13 mouse cellular contexts compared by ENCODE assay signal in genomic region chr8:76052003-76052402, GRCm38 (mm10).
DNase-seq lines count a peak whose midpoint lies in the region; ATAC-seq and TF ChIP-seq lines count a peak whose summit lies in the region.
"Had no signal": no experiment of that assay in that cellular context is flagged by ENCODE, and none has a peak within 500 bp of the region (broad histone marks: within the 10 kb centered on the region; RNA-seq: fewer than 3 reads in every experiment).

No protein-coding gene starts in this region.

- peak; percentile 61 to 67 for DNase-seq in cerebellum, postnatal 14 days
- DNase-seq in cerebellum, adult 11 months, result no peak
- DNase-seq in hindbrain, postnatal 0 days (ENCODE audit: low spot score), result peak; percentile 70
- DNase-seq in layer of hippocampus, adult 18-20 months (ENCODE audit: low spot score in 2 of 2), result peak; percentile 81 to 95
- DNase-seq in retina, embryonic 14.5 days (ENCODE audit: low spot score), result peak; percentile 34
- DNase-seq in lung, postnatal 36 days, result no peak
- no peak for DNase-seq in lung, postnatal 0 days (ENCODE audit: low spot score)
- DNase-seq: gastrocnemius, postnatal 14 days; kidney, postnatal 4 days; lung, embryonic 14.5 days; thymus, adult 18-20 months had no signal

- peak; percentile 91 for ATAC-seq in hindbrain, postnatal 0 days
- ATAC-seq in hindbrain, embryonic 13.5 days (ENCODE audit: low FRiP score), result no peak
- no peak for ATAC-seq in lung, postnatal 0 days

- H3K9ac ChIP-seq in hindbrain, postnatal 0 days (replicated peaks; ENCODE audit: low read length), result no peak overlapping the region
- H3K9ac ChIP-seq in hindbrain, embryonic 13.5 days, result no peak overlapping the region
- H3K9ac ChIP-seq in lung, postnatal 0 days (replicated peaks; ENCODE audit: low read depth), result no peak overlapping the region
- H3K9ac ChIP-seq: limb, embryonic 13.5 days; lung, embryonic 14.5 days had no signal

- H3K9me3 ChIP-seq in hindbrain, postnatal 0 days (ENCODE audit: low read length), result no peaks in the 10 kb centered on the region
- no peaks in the 10 kb centered on the region for H3K9me3 ChIP-seq in hindbrain, embryonic 13.5 days
- no peaks in the 10 kb centered on the region for H3K9me3 ChIP-seq in lung, postnatal 0 days (ENCODE audit: low read length)
- H3K9me3 ChIP-seq: limb, embryonic 13.5 days had no signal

- no peak for TF ChIP-seq EP300 in lung, postnatal 0 days (IDR thresholded peaks at IDR 0.05)

- TF ChIP-seq CTCF in hindbrain, postnatal 0 days (IDR thresholded peaks at IDR 0.05; ENCODE audit: low read depth), result no peak
- no peak for TF ChIP-seq CTCF in lung, postnatal 0 days (IDR thresholded peaks at IDR 0.05)

- no peak overlapping the region for H3K4me3 ChIP-seq in hindbrain, postnatal 0 days (ENCODE audit: low read length)
- no peak overlapping the region for H3K4me3 ChIP-seq in hindbrain, embryonic 13.5 days
- no peak overlapping the region for H3K4me3 ChIP-seq in lung, postnatal 0 days (ENCODE audit: low read depth, low read length)
- H3K4me3 ChIP-seq: limb, embryonic 13.5 days had no signal

- 47% methylated on average over 4 of the region's 4 CpGs for WGBS in hindbrain, postnatal 0 days
- 77% methylated on average over 4 of the region's 4 CpGs for WGBS in hindbrain, embryonic 13.5 days
- WGBS in lung, postnatal 0 days, result 73% methylated on average over 4 of the region's 4 CpGs

- H3K36me3 ChIP-seq in hindbrain, postnatal 0 days (ENCODE audit: insufficient read depth, low read length), result no peaks in the 10 kb centered on the region
- no peaks in the 10 kb centered on the region for H3K36me3 ChIP-seq in hindbrain, embryonic 13.5 days
- H3K36me3 ChIP-seq in lung, postnatal 0 days (ENCODE audit: insufficient read depth, low read length), result no peaks in the 10 kb centered on the region
- H3K36me3 ChIP-seq: limb, embryonic 13.5 days had no signal

- no peak overlapping the region for H3K4me2 ChIP-seq in hindbrain, postnatal 0 days (ENCODE audit: low read depth, low read length)
- H3K4me2 ChIP-seq in hindbrain, embryonic 13.5 days, result no peak overlapping the region
- no peak overlapping the region for H3K4me2 ChIP-seq in lung, postnatal 0 days (replicated peaks; ENCODE audit: low read depth, low read length)
- H3K4me2 ChIP-seq: limb, embryonic 13.5 days; lung, embryonic 14.5 days had no signal

- H3K27me3 ChIP-seq in hindbrain, postnatal 0 days (ENCODE audit: insufficient read depth, low read length), result no peaks in the 10 kb centered on the region
- H3K27me3 ChIP-seq in hindbrain, embryonic 13.5 days, result no peaks in the 10 kb centered on the region
- H3K27me3 ChIP-seq in lung, postnatal 0 days (replicated peaks; ENCODE audit: insufficient read depth, low read length), result no peaks in the 10 kb centered on the region
- H3K27me3 ChIP-seq: limb, embryonic 13.5 days had no signal

- 0 out of 2 replicates have a peak, but pooled peaks cover 3% of the 10 kb centered on the region for H3K4me1 ChIP-seq in hindbrain, postnatal 0 days (ENCODE audit: insufficient read depth, low read length)
- H3K4me1 ChIP-seq in hindbrain, embryonic 13.5 days (replicated peaks), result no peaks in the 10 kb centered on the region
- H3K4me1 ChIP-seq in lung, postnatal 0 days (ENCODE audit: insufficient read depth, low read depth, low read length), result no peaks in the 10 kb centered on the region
- H3K4me1 ChIP-seq: limb, embryonic 13.5 days had no signal

- H3K27ac ChIP-seq in hindbrain, postnatal 0 days, result no peak overlapping the region
- H3K27ac ChIP-seq in hindbrain, embryonic 13.5 days, result no peak overlapping the region
- no peak overlapping the region for H3K27ac ChIP-seq in lung, postnatal 0 days (ENCODE audit: low read length)
- H3K27ac ChIP-seq: limb, embryonic 13.5 days had no signal

Comparison
In these comparisons a context has a peak if more than half of its experiments do, and no peak if none do; other contexts are left out.
1. DNase-seq: peak in cerebellum, postnatal 14 days (2 of 2), hindbrain, postnatal 0 days (single experiment), layer of hippocampus, adult 18-20 months (2 of 2) and retina, embryonic 14.5 days (single experiment); none in cerebellum, adult 11 months (single experiment), lung, postnatal 36 days (single experiment) and lung, postnatal 0 days (single experiment).